Mouse (Mus musculus) cerebellum, postnatal 10 days (tissue): ENCODE results near the gene Ccdc172.

Source experiments
- DNase-seq, 2 experiments: peaks; one replicate each; pipeline ENCODE4 v3.0.0; 2021; ENCODE audit warnings: mixed read lengths in 2 of 2

The Ccdc172 gene

DNA sequence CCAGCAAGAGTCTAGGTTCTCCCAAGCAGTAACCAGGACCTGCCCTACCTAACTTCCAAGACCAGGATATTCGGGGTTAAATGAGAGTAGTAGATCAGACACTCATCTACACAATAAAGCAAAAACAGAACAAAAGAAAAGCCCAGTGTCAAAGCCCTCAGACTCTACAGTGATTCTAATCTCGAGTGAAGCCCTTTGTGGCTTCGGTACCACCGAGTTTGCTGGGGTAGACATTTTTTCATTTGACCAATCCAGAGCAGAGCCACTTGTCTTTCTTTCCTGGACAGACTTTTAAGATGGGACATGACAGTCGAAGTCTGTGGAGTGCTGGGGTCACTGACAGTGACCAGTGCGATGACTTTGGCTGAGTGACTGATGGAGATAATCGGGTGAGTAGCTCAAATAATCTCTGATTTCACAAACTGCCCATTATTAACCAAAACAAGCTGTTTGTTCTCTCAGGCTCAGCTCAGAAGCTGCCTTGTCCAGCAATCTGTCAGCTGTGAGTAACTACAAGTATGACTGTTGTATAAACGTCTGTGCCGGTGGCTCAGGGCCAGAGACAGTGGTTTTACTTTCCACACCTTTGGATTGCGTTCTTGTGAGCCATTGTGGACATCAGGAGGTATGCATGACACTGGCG lies 60.8 kb downstream of the Ccdc172 start:
- DNase-seq, result peak; percentile 25 to 35

DNA sequence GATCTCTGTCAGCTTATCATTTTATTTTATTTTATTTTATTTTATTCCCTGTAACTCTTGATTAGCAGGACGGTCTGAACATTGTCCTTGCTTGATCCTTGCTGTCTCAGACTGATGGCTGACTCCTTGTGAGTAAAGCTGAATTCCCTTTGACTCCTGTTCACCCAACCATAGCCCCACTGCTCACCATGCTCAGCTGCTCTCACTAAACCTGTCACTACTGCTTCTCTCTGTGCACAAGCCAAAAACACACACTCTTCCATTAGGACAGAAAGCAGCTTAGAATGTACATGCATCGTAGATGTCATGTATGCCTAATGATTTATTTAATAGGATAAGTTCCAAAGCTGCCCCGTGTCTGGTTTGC lies 61.3 kb downstream of the Ccdc172 start:
- no peak for DNase-seq

- DNase-seq, result no peak
These were observed 70.2 kb downstream of the Ccdc172 start for GRCm38 (mm10) chr19:58582018-58582417.

GRCm38 (mm10) chr19:58582956-58583355 lies 71.2 kb downstream of the Ccdc172 start:
- no peak for DNase-seq

GRCm38 (mm10) chr19:58586046-58586445 lies 74.3 kb downstream of the Ccdc172 start:
- DNase-seq, result no peak

DNA sequence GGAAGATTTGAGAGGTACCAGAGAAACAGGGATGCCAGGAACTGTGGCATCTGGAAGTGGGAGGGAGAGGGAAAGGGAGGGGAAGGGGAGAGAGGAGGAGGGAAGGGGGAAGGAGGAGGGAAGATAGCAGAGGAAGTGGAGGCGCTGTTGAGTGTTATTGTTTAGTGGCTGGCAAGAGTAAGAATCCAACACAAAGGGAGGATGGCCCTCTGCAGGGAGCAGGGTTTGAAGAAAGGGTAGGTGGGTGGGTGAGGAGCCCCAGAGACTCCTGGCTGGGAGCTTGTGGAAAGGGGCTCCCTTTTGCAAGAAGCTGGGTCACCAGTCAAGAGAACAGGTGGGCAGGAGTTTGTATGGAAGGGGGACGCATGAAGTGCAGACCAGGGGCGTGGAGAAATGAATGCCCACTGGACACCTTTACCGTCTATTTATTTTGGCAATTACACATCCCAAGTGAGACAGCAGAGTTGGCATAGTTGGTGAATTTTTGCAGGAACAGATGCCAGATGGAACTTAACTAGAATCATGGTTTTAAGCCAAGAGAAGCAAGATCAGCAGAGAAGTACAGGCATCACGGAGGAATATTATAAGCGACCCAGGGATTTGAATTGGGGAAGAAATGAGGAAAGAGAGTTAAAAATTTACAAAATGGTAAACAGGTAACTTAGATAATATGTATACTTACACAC lies 78.6 kb downstream of the Ccdc172 start:
- peak; percentile 4 to 7 for DNase-seq

GRCm38 (mm10) chr19:58600381-58600780 lies 88.6 kb downstream of the Ccdc172 start:
- no peak for DNase-seq
